Mouse (Mus musculus): Measurements from ENCODE around the gene Scarf2. TPM values are rescaled to one million over a fixed set of nuclear protein-coding genes. Genes with fewer than 3 reads are reported as not detected.

Gene Scarf2
- total and polyA plus RNA-seq, 3 experiments = not detected

DNA sequence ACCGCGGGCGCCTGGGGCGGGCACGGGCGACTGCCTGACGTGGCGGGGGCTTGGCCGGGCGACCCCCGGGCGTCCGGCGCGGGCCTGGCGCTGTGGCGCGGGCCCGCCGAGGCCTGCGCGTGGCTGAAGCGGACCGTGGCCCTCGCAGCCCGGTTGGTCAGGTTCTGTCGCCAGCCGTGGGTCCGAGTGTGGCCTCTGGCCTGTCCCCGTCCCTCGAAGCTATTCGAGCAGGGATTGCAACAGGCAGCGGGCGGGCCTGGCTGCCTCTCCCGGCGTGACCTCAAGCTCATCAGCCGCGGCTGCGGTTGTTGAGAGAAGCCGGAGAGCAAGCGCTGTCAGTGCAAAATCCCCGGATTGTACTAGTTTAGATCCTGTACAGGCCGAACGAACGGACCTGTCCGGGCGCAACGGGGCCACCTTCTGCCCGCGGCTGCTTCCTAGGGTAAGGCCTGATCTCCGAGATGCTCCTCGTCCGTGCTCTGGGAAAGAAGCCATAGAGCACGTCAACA, 37.2 kb upstream of the Scarf2 start:
- Histone ChIP-seq H3K4me1 (ENCODE audit: insufficient read depth, low read depth, low read length) (peaks cover 3% of the 10 kb centered on the region), H3K27me3 (ENCODE audit: insufficient read depth, low read length) (peaks cover 22% of the 10 kb centered on the region), H3K36me3 (replicated peaks) (no peaks in the 10 kb centered on the region), H3K4me3 (ENCODE audit: low read depth, low read length) (no peak overlapping the region), H3K9me3 (replicated peaks) (peaks cover 8% of the 10 kb centered on the region)
- no peak for TF ChIP-seq CTCF (IDR thresholded peaks at IDR 0.05; ENCODE audit: low read depth, low read length)
- TF ChIP-seq GATA2 (IDR thresholded peaks at IDR 0.05; ENCODE audit: borderline replicate concordance, low read depth, low read length) = no peak
- TF ChIP-seq POLR2AphosphoS5 (IDR thresholded peaks at IDR 0.05; ENCODE audit: insufficient replicate concordance, low read depth, low read length) = no peak
- no peak for DNase-seq (ENCODE audit: low spot score)
- no peak for ATAC-seq (ENCODE audit: extremely low read depth, insufficient number of reproducible peaks, low FRiP score, poor library complexity, severe bottlenecking)

GRCm38 (mm10) chr16:17760657-17761056, 36.4 kb upstream of the Scarf2 start:
- no peaks in the 10 kb centered on the region for H3K36me3 ChIP-seq (replicated peaks)
- DNase-seq (ENCODE audit: low spot score) (no peak), ATAC-seq (ENCODE audit: extremely low read depth, insufficient number of reproducible peaks, low FRiP score, poor library complexity, severe bottlenecking) (no peak)
- peaks cover 3% of the 10 kb centered on the region for H3K4me1 ChIP-seq (ENCODE audit: insufficient read depth, low read depth, low read length)
- peaks cover 22% of the 10 kb centered on the region for H3K27me3 ChIP-seq (ENCODE audit: insufficient read depth, low read length)
- H3K4me3 ChIP-seq (ENCODE audit: low read depth, low read length) = no peak overlapping the region
- TF ChIP-seq POLR2AphosphoS5 (IDR thresholded peaks at IDR 0.05; ENCODE audit: insufficient replicate concordance, low read depth, low read length) (no peak), TAL1 (conservative IDR thresholded peaks at IDR 0.05; ENCODE audit: low read depth, low read length) (no peak), CTCF (IDR thresholded peaks at IDR 0.05; ENCODE audit: low read depth, low read length) (no peak), GATA1 (IDR thresholded peaks at IDR 0.05; ENCODE audit: borderline replicate concordance, low read length) (no peak)
- H3K9me3 ChIP-seq (replicated peaks) = peaks cover 8% of the 10 kb centered on the region

DNA sequence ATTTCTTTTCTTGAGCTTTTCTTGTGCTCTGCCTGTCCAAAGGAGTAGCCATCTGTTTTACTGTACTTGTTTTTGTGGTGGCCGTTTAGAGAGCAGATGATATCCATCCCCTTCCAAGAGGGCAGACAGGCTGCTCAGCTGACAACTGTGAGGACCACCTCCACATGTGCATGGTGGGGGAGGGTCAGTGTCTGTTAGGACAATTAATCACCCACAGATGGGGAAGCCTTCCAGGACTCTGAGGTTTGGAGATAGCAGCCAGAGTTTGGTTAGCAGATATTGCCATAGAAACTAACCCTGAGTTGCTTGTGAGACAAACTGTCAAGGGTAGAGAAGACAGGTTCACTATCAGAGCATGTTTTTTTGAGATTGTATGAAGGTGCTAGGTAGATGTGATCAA, 36.0 kb upstream of the Scarf2 start:
- Histone ChIP-seq H3K4me1 (ENCODE audit: insufficient read depth, low read depth, low read length) (peaks cover 3% of the 10 kb centered on the region), H3K27me3 (ENCODE audit: insufficient read depth, low read length) (peaks cover 22% of the 10 kb centered on the region), H3K4me3 (ENCODE audit: low read depth, low read length) (no peak overlapping the region), H3K36me3 (replicated peaks) (no peaks in the 10 kb centered on the region), H3K9me3 (replicated peaks) (peaks cover 8% of the 10 kb centered on the region)
- ATAC-seq (ENCODE audit: extremely low read depth, insufficient number of reproducible peaks, low FRiP score, poor library complexity, severe bottlenecking) = no peak
- DNase-seq (ENCODE audit: low spot score) = no peak
- TF ChIP-seq CTCF (IDR thresholded peaks at IDR 0.05; ENCODE audit: low read depth, low read length) = no peak

DNA sequence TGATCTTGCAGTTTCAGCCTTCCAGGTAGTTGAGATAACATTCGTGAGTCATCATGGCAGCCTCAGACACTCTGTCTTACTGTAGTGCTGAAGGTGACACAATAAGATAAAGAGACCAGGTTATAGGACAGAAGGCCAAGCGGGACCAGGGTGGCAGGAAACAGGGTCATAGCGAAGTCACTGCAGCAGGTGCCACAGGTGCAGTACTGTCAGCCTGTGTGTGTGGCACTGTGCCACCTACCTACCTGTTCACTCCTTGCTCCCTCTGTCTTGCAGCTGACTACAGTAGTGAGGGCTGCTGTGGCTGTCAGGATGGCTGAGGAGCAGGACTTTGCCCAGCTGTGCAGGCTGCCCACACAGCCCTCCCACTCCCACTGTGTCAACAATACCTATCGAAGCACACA, 33.0 kb upstream of the Scarf2 start:
- Histone ChIP-seq H3K4me3 (ENCODE audit: low read depth, low read length) (no peak overlapping the region), H3K27me3 (ENCODE audit: insufficient read depth, low read length) (peaks cover 17% of the 10 kb centered on the region), H3K9me3 (replicated peaks) (peaks cover 8% of the 10 kb centered on the region), H3K36me3 (replicated peaks) (no peaks in the 10 kb centered on the region), H3K4me1 (ENCODE audit: insufficient read depth, low read depth, low read length) (peaks cover 3% of the 10 kb centered on the region)
- TF ChIP-seq POLR2AphosphoS5 (IDR thresholded peaks at IDR 0.05; ENCODE audit: insufficient replicate concordance, low read depth, low read length) (no peak), GATA1 (IDR thresholded peaks at IDR 0.05; ENCODE audit: borderline replicate concordance, low read length) (no peak), TAL1 (conservative IDR thresholded peaks at IDR 0.05; ENCODE audit: low read depth, low read length) (no peak), GATA2 (IDR thresholded peaks at IDR 0.05; ENCODE audit: borderline replicate concordance, low read depth, low read length) (no peak), CTCF (IDR thresholded peaks at IDR 0.05; ENCODE audit: low read depth, low read length) (no peak)
- DNase-seq (ENCODE audit: low spot score) (no peak), ATAC-seq (ENCODE audit: extremely low read depth, insufficient number of reproducible peaks, low FRiP score, poor library complexity, severe bottlenecking) (no peak)

GRCm38 (mm10) chr16:17768834-17769233, 28.2 kb upstream of the Scarf2 start:
- ATAC-seq (ENCODE audit: extremely low read depth, insufficient number of reproducible peaks, low FRiP score, poor library complexity, severe bottlenecking) (no peak), DNase-seq (ENCODE audit: low spot score) (no peak)
- H3K4me3 ChIP-seq (ENCODE audit: low read depth, low read length) = no peak overlapping the region

GRCm38 (mm10) chr16:17771117-17771865, 25.8 kb upstream of the Scarf2 start:
- Histone ChIP-seq H3K36me3 (replicated peaks) (no peaks in the 10 kb centered on the region), H3K4me1 (ENCODE audit: insufficient read depth, low read depth, low read length) (no peaks in the 10 kb centered on the region), H3K4me3 (ENCODE audit: low read depth, low read length) (no peak overlapping the region), H3K27me3 (ENCODE audit: insufficient read depth, low read length) (peaks cover 37% of the 10 kb centered on the region), H3K9me3 (replicated peaks) (no peaks in the 10 kb centered on the region)
- ATAC-seq (ENCODE audit: extremely low read depth, insufficient number of reproducible peaks, low FRiP score, poor library complexity, severe bottlenecking) (no peak), DNase-seq (ENCODE audit: low spot score) (no peak)
- TF ChIP-seq GATA2 (IDR thresholded peaks at IDR 0.05; ENCODE audit: borderline replicate concordance, low read depth, low read length) (no peak), CTCF (IDR thresholded peaks at IDR 0.05; ENCODE audit: low read depth, low read length) (no peak), TAL1 (conservative IDR thresholded peaks at IDR 0.05; ENCODE audit: low read depth, low read length) (no peak), GATA1 (IDR thresholded peaks at IDR 0.05; ENCODE audit: borderline replicate concordance, low read length) (no peak)

More at GRCm38 (mm10) chr16:17768834-17769233, 28.2 kb upstream of the Scarf2 start:
- H3K9me3 ChIP-seq (replicated peaks) = no peaks in the 10 kb centered on the region
- peaks cover 30% of the 10 kb centered on the region for H3K27me3 ChIP-seq (ENCODE audit: insufficient read depth, low read length)
- no peak for TF ChIP-seq CTCF (IDR thresholded peaks at IDR 0.05; ENCODE audit: low read depth, low read length)
- no peak for TF ChIP-seq GATA1 (IDR thresholded peaks at IDR 0.05; ENCODE audit: borderline replicate concordance, low read length)
- no peak for TF ChIP-seq TAL1 (conservative IDR thresholded peaks at IDR 0.05; ENCODE audit: low read depth, low read length)
- no peak for TF ChIP-seq POLR2AphosphoS5 (IDR thresholded peaks at IDR 0.05; ENCODE audit: insufficient replicate concordance, low read depth, low read length)
- TF ChIP-seq GATA2 (IDR thresholded peaks at IDR 0.05; ENCODE audit: borderline replicate concordance, low read depth, low read length) = no peak
- H3K36me3 ChIP-seq (replicated peaks) = no peaks in the 10 kb centered on the region
- peaks cover 3% of the 10 kb centered on the region for H3K4me1 ChIP-seq (ENCODE audit: insufficient read depth, low read depth, low read length)

Measured in G1E (cell line).